Comparison of ENCODE assay signal across 28 mouse cellular contexts in the genomic region with DNA sequence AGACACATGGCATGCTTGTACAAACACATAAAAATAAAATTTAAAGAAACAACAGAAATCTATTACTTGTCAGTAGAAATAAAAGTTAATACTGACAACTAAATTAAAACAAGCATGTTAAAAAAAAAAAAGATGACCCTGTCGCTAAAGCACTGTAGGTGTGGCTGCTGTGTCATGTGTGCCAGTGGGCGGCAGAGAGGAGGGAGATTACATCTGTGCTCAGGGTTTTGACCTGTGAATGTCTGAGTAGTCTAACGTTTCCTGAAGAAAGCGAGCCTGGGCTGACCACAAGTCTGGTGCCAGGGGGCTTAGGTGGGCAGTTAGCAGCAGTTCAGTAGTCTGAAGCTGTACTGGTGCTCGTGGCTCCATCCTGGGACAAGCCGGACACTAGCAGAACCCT.
"Had no signal": no experiment of that assay in that cellular context is flagged by ENCODE, and none has a peak within 500 bp of the region (broad histone marks: within the 10 kb centered on the region; RNA-seq: fewer than 3 reads in every experiment).

No protein-coding gene starts in this region.

- H3K27me3 ChIP-seq: heart, embryonic 13.5 days; heart, embryonic 15.5 days; hindbrain, embryonic 12.5 days; intestine, embryonic 15.5 days; kidney, embryonic 15.5 days; liver, embryonic 12.5 days had no signal

- ATAC-seq: inflammation-experienced regulatory T-cells, adult 6 months; intestine, embryonic 15.5 days; intestine, postnatal 0 days had no signal

- H3K27ac ChIP-seq: gastrocnemius, adult 2 months; heart, embryonic 10.5 days; heart, embryonic 13.5 days; heart, embryonic 15.5 days; hindbrain, embryonic 12.5 days; hindbrain, embryonic 14.5 days; intestine, embryonic 15.5 days; kidney, embryonic 15.5 days; kidney, postnatal 0 days; left cerebral cortex, adult 2 months; limb, embryonic 15.5 days; liver, embryonic 12.5 days; liver, embryonic 14.5 days had no signal

- DNase-seq: gastrocnemius, adult 2 months; gastrocnemius, postnatal 10 days; gastrocnemius, postnatal 25 days; heart, adult 18-20 months; heart, postnatal 14 days; heart, postnatal 4 days; kidney, adult 2 months; kidney, adult 9 months; kidney, postnatal 14 days; kidney, postnatal 36 days; layer of hippocampus, adult 9-11 months; layer of hippocampus, postnatal 36 days had no signal

- H3K9ac ChIP-seq: heart, embryonic 15.5 days; hindbrain, embryonic 12.5 days; hindbrain, embryonic 14.5 days; intestine, embryonic 15.5 days; kidney, embryonic 15.5 days; limb, embryonic 13.5 days; limb, embryonic 15.5 days; liver, embryonic 12.5 days; liver, embryonic 14.5 days had no signal

- H3K36me3 ChIP-seq: heart, embryonic 13.5 days; heart, embryonic 15.5 days; hindbrain, embryonic 10.5 days; hindbrain, embryonic 12.5 days; intestine, embryonic 15.5 days; kidney, embryonic 15.5 days; limb, embryonic 13.5 days; limb, embryonic 15.5 days; liver, embryonic 12.5 days had no signal

- H3K9me3 ChIP-seq: heart, embryonic 10.5 days; heart, embryonic 13.5 days; heart, embryonic 15.5 days; hindbrain, embryonic 10.5 days; hindbrain, embryonic 12.5 days; intestine, embryonic 15.5 days; kidney, embryonic 15.5 days; limb, embryonic 13.5 days; limb, embryonic 15.5 days; liver, embryonic 12.5 days had no signal

- H3K4me2 ChIP-seq: heart, embryonic 13.5 days; heart, embryonic 15.5 days; hindbrain, embryonic 12.5 days; hindbrain, embryonic 14.5 days; intestine, embryonic 15.5 days; kidney, embryonic 15.5 days; limb, embryonic 13.5 days; limb, embryonic 15.5 days; liver, embryonic 12.5 days had no signal

- H3K4me3 ChIP-seq: gastrocnemius, adult 2 months; heart, embryonic 10.5 days; heart, embryonic 13.5 days; heart, embryonic 15.5 days; hindbrain, embryonic 10.5 days; hindbrain, embryonic 12.5 days; intestine, embryonic 15.5 days; kidney, embryonic 15.5 days; left cerebral cortex, adult 2 months; limb, embryonic 13.5 days; limb, embryonic 15.5 days; liver, embryonic 12.5 days had no signal
